Mouse (Mus musculus) spleen, adult 2 months (tissue): ENCODE data around the gene Tceal7. TPM values are rescaled to one million over a fixed set of nuclear protein-coding genes. Genes with fewer than 3 reads are reported as not detected.

Experiments
- DNase-seq, 2 experiments: peaks; one replicate each; pipeline versions ENCODE4 v3.0.0 to v3.0.0-alpha.2; 2012 to 2021; ENCODE audit warnings: low spot score in 2 of 2, low read depth in 1 of 2
- H3K27ac ChIP-seq: fragments of 200-500 bp; 2 replicates; pipeline ENCODE4 v1.5.1; 2012; ENCODE audit warnings: low read length, inconsistent platforms; ENCODE audit not compliant: insufficient read depth
- H3K27me3 ChIP-seq: fragments of 200-500 bp; 2 replicates; pipeline ENCODE4 v1.6.1; 2012; ENCODE audit warnings: mild to moderate bottlenecking, moderate library complexity, low read length, inconsistent platforms; ENCODE audit not compliant: control insufficient read depth, insufficient read depth
- H3K36me3 ChIP-seq: fragments of 200-500 bp; 2 replicates; pipeline ENCODE4 v1.6.1; 2012; ENCODE audit warnings: mild to moderate bottlenecking, low read length, inconsistent platforms; ENCODE audit not compliant: control insufficient read depth, insufficient read depth
- H3K4me1 ChIP-seq: fragments of 200-500 bp; 2 replicates; pipeline ENCODE4 v1.6.1; 2011; ENCODE audit warnings: inconsistent platforms; ENCODE audit not compliant: control insufficient read depth, insufficient read depth, insufficient read length
- H3K4me3 ChIP-seq: fragments of 200-500 bp; 2 replicates; pipeline ENCODE4 v1.5.1; 2011; ENCODE audit warnings: mild to moderate bottlenecking, inconsistent platforms; ENCODE audit not compliant: insufficient read depth, insufficient read length; ENCODE audit errors: extremely low read depth
- CTCF ChIP-seq: fragments of 200-500 bp; IDR thresholded peaks from 2 replicates; pipeline ENCODE4 v1.5.1; 2011; ENCODE audit warnings: mild to moderate bottlenecking, inconsistent platforms; ENCODE audit not compliant: insufficient read depth, insufficient read length, insufficient replicate concordance; ENCODE audit errors: extremely low read depth
- POLR2A ChIP-seq: fragments of 200-500 bp; IDR thresholded peaks from 2 replicates; pipeline ENCODE4 v1.6.1; 2011; ENCODE audit warnings: low read depth, low read length, inconsistent platforms
- WGBS: fragments of 180-500 bp; shearing (Covaris S2); methylation state at CpG from one replicate; pipeline ENCODE4 v1.1.7; 2018; 5-methylcytosine and 5-hydroxymethylcytosine counted together
- polyA plus RNA-seq: library from polyadenylated mRNA; depleted of rRNA; stranded (reverse); fragments of >200 nt; gene quantifications from 2 replicates; pipeline ENCODE4 v1.2.3, GENCODE M21; 2012; rRNA removed

Gene Tceal7
- polyA plus RNA-seq, 1 experiment, result not detected

DNA sequence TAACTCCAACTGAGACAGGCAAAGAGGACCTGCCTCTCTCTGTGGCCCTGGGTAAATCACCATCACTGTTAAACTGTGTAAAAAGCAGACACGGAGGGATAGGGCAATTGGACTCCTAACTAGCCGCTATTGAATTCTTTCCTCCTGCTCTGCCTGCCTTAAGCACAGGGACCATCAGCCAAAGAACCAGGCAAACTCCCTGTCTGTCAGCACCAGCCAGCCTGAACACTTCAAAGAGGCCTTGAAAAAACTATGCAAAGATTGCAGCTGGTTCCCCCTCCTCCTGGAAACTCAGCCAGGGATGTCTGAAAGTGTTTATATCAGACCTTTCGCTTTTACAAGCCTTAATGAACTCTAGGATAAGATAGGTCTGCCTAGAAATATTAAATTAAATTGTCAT lies 60.0 kb downstream of the Tceal7 start:
- no peak overlapping the region for H3K27ac ChIP-seq
- no peak for DNase-seq
- no peaks in the 10 kb centered on the region for H3K36me3 ChIP-seq
- no peaks in the 10 kb centered on the region for H3K4me1 ChIP-seq
- no peak for TF ChIP-seq CTCF
- TF ChIP-seq POLR2A, result no peak
- no peaks in the 10 kb centered on the region for H3K27me3 ChIP-seq
- H3K4me3 ChIP-seq, result no peak overlapping the region
- 60% methylated on average over 3 of the region's 3 CpGs for WGBS

DNA sequence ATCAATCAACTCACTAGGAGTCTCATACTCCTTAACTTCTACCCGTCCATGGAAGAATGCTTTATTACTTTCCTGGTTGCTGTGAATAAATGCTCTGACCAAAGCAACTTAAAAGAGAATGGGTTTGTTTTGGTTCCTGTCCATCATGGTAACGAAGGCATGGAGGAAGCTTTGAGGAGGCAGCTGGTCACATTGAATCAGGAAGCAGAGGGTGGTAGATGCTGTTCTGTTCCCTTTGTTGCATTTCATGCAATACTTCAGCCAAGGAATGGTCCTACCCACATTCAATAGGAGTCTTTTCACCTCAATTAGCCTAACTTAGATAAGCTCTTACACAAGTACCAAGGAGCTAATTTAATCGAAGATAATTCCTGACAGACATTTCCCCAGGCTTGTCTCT lies 60.8 kb downstream of the Tceal7 start:
- Histone ChIP-seq H3K4me1 (no peaks in the 10 kb centered on the region), H3K4me3 (no peak overlapping the region), H3K27ac (no peak overlapping the region), H3K27me3 (no peaks in the 10 kb centered on the region), H3K36me3 (no peaks in the 10 kb centered on the region)
- TF ChIP-seq POLR2A (no peak), CTCF (no peak)
- no peak for DNase-seq
- WGBS, result 72% methylated on average over 3 of the region's 3 CpGs

Other genes with a start within 250 kb of the Tceal7 start
- gene Arxes2, start 221.0 kb upstream of the Tceal7 start, polyA plus RNA-seq, result 1.2 and 1.7 TPM in 2 replicates
- 0.28 and 0.29 TPM in 2 replicates for gene Arxes1, start 181.4 kb upstream of the Tceal7 start, polyA plus RNA-seq
- gene Bex2, start 146.5 kb upstream of the Tceal7 start, polyA plus RNA-seq, result 0.12 and 0.16 TPM in 2 replicates
- 0.02 TPM in 1 of 2 replicates, not detected in the other for gene Nxf3, start 129.5 kb upstream of the Tceal7 start, polyA plus RNA-seq
- 0.96 and 1.1 TPM in 2 replicates for gene Bex4, start 75.8 kb upstream of the Tceal7 start, polyA plus RNA-seq
- 0.92 and 0.95 TPM in 2 replicates for gene Tceal8, start 42.4 kb upstream of the Tceal7 start, polyA plus RNA-seq
- not detected in 2 replicates for gene Tceal5, start 10.9 kb upstream of the Tceal7 start, polyA plus RNA-seq
- gene Bex1, start 734 bp downstream of the Tceal7 start, polyA plus RNA-seq, result 0.20 TPM in 1 of 2 replicates, not detected in the other
- gene Tceal9, start 30.3 kb downstream of the Tceal7 start, polyA plus RNA-seq, result 1.9 and 2.3 TPM in 2 replicates
- 14.2 and 15.3 TPM in 2 replicates for gene Bex3, start 55.5 kb downstream of the Tceal7 start, polyA plus RNA-seq